Mouse (Mus musculus) MEL-GATA-1-ER (cell line): ENCODE measurements around the gene Bcas2.

Source experiments
- DNase-seq: peaks from one replicate; pipeline ENCODE4 v3.0.0-alpha.2; 2012; ENCODE audit warnings: low read depth; ENCODE audit errors: extremely low read depth

Gene Bcas2

GRCm38 (mm10) chr3:103171505-103172267 lies at the start of gene Bcas2:
Bcas2 (plus strand) TSS chr3:103171655.
- DNase-seq = peak; percentile 98

- DNase-seq = no peak
Observed at GRCm38 (mm10) chr3:103123636-103124035, 47.8 kb upstream of the Bcas2 start.

- DNase-seq = no peak
Observed at GRCm38 (mm10) chr3:103126138-103126537, 45.3 kb upstream of the Bcas2 start.

GRCm38 (mm10) chr3:103127177-103127576 lies 44.3 kb upstream of the Bcas2 start:
- DNase-seq = no peak

- DNase-seq = no peak
Observed at GRCm38 (mm10) chr3:103127721-103128120, 43.7 kb upstream of the Bcas2 start.

GRCm38 (mm10) chr3:103128251-103128650 lies 43.2 kb upstream of the Bcas2 start:
- DNase-seq = no peak

GRCm38 (mm10) chr3:103129367-103130159 lies 41.9 kb upstream of the Bcas2 start:
- peak; percentile 88 for DNase-seq

- peak; percentile 98 for DNase-seq
Observed at GRCm38 (mm10) chr3:103130236-103130751, 41.2 kb upstream of the Bcas2 start.

- DNase-seq = no peak
Observed at GRCm38 (mm10) chr3:103133098-103133497, 38.4 kb upstream of the Bcas2 start.

- DNase-seq = no peak
Observed at GRCm38 (mm10) chr3:103136414-103137077, 34.9 kb upstream of the Bcas2 start.

- peak; percentile 25 for DNase-seq
Observed at GRCm38 (mm10) chr3:103139047-103139446, 32.4 kb upstream of the Bcas2 start.

GRCm38 (mm10) chr3:103140095-103140838 lies 31.2 kb upstream of the Bcas2 start:
- DNase-seq = peak; percentile 96

- DNase-seq = peak; percentile 73
Observed at GRCm38 (mm10) chr3:103141287-103141686, 30.2 kb upstream of the Bcas2 start.

GRCm38 (mm10) chr3:103142366-103142765 lies 29.1 kb upstream of the Bcas2 start:
- DNase-seq = no peak

GRCm38 (mm10) chr3:103145336-103145735 lies 26.1 kb upstream of the Bcas2 start:
- no peak for DNase-seq

GRCm38 (mm10) chr3:103145791-103146190 lies 25.7 kb upstream of the Bcas2 start:
- no peak for DNase-seq

- DNase-seq = no peak
Observed at GRCm38 (mm10) chr3:103146330-103147166, 24.9 kb upstream of the Bcas2 start.

GRCm38 (mm10) chr3:103147775-103148174 lies 23.7 kb upstream of the Bcas2 start:
- no peak for DNase-seq

- no peak for DNase-seq
Observed at GRCm38 (mm10) chr3:103148941-103149340, 22.5 kb upstream of the Bcas2 start.

- DNase-seq = peak; percentile 32
Observed at GRCm38 (mm10) chr3:103153761-103154160, 17.7 kb upstream of the Bcas2 start.
